Mouse (Mus musculus) left cerebral cortex, postnatal 10 days (tissue): ENCODE measurements at regions not wholly inside any gene's neighbourhood (a gene's known extent, or its start where the extent isn't known, plus 50 kb on each side); places are given as distances from the start of the nearest gene placed in this dataset.

Source experiments
- DNase-seq, 2 experiments: peaks; one replicate each; pipeline ENCODE4 v3.0.0; 2021 to 2022; ENCODE audit warnings: low spot score in 2 of 2, mixed read lengths in 1 of 2; ENCODE audit errors: extremely low spot score in 1 of 2
- intact Hi-C: fragments of 180-260 bp; cut with DNase I; formaldehyde crosslinking; loops from one replicate; pipeline ENCODE4 v1.15.1; 2025

- intact Hi-C loops = no loop called here
- DNase-seq = no peak
These were observed 183.6 kb upstream of the Thbs1 start for GRCm38 (mm10) chr2:117928062-117928461.

DNA sequence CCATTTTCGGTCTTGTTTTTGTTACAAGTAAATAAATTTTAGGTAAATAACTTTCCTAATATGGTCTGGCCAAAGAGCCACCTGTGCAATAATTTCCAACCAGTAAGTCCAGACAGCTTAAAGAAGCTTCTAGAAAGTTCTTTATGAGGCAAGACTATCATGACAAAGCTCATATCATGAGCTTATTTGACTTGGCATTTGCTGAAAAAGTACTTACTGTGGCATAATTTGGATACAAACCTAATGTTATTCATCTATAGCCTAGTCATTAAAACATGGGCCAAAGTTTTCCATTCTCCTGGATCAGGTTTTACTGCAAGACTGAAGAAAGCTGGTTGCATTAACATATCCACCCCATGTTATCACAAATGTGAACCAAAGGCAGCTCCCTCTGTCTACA lies 182.1 kb upstream of the Thbs1 start:
- intact Hi-C loops = no loop called here
- no peak for DNase-seq

DNA sequence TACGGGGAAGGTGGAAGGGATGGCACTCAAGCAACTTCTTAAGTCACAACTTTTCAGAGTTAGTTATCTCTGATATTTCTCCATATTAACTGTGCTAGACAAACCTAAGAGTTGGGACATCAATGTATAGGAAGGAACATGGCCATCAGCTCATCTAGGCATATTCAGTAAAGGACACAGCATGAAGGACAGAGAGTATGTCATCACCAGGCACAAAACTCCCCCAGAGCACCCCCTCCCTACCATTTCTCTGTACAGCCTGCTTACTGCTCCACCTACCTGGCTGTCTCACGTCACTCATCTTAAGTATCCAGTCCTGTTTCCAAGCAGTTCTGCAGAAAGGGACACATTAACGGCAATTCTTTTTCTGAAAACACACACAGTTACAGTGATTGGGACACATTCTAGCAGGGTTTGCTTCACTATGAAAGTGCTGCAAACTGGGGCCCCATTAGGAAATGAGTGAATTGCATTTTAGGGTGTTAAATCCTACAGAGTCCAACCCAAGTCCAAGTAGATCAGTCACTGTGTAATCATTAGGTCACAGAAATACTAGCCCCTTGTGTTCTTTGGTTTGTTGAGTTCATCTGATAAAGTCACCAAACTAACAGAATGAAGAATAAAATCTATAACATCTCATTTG lies 180.7 kb upstream of the Thbs1 start:
- no peak for DNase-seq
- intact Hi-C loops = no loop called here

GRCm38 (mm10) chr2:117936590-117936989 lies 175.1 kb upstream of the Thbs1 start:
- no peak for DNase-seq
- intact Hi-C loops = no loop called here

DNA sequence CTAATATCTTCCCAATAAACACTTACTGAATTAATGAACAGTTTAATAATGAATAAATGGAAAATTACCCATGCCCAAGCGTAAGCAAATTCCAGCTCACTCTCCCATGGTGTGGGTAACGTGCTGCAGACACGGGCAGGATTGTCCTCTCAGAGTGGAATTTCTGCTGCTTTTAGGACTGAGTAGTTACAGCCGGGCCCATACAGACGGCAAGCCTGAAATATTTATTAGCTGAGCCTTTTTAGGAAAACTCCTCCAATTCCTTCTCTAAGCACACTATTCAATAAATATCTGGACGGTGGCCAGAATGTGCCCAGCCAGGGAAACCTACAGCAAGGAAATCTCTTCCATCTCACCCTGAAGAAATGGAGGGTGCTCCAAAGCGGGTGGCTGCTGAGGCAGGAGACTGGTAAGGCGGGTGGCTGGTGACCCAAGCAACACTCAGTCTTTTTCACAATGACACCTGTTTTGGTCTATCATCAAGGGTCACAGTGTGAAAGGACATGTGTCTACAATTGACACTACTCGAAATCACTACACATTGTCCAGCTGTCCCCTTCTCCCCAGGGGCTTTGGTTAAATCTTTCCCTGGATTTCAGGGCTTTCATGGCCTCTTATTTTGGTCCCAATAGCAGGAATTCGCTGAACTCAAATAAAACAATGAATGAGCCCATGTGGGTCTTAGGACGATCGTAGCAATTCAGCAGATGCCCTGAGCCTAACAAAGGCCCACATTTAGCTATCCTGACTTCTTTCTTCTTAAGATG lies 173.2 kb upstream of the Thbs1 start:
- intact Hi-C loops = no loop called here
- no peak for DNase-seq

DNA sequence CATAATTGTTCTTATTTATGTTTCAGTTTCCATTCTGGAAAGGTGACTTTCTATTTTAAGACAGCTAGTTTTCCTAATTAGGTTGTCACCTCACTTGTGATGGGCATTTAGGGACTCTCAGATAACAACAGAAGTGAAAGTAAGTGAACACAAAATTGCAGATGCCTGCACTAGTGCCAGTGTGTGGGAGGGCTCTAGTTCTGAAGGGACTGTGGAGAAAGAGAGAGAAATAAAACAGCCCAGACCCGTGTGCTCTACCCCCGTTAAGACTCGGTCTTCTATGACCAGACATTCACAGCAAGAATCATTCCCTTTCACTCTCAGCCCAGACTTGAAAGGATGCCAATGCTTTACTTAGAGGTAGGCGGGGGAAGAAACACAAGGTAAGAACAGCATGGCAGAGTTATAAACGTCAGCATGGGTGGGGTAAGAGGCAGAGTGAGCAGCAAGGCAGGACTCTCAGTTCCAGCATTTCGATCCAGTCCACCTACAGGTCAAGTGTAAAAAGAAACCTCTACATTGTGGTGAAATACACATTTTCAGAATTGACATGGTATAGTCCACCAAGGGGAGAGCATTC lies 170.1 kb upstream of the Thbs1 start:
- no peak for DNase-seq
- intact Hi-C loops = no loop called here

GRCm38 (mm10) chr2:117943666-117944065 lies 168.0 kb upstream of the Thbs1 start:
- intact Hi-C loops = no loop called here

GRCm38 (mm10) chr2:117944325-117944724 lies 167.4 kb upstream of the Thbs1 start:
- intact Hi-C loops = no loop called here

More at GRCm38 (mm10) chr2:117943666-117944065, 168.0 kb upstream of the Thbs1 start:
- no peak for DNase-seq

GRCm38 (mm10) chr2:117944942-117945341 lies 166.7 kb upstream of the Thbs1 start:
- no peak for DNase-seq
- intact Hi-C loops = no loop called here

More at GRCm38 (mm10) chr2:117944325-117944724, 167.4 kb upstream of the Thbs1 start:
- no peak for DNase-seq

DNA sequence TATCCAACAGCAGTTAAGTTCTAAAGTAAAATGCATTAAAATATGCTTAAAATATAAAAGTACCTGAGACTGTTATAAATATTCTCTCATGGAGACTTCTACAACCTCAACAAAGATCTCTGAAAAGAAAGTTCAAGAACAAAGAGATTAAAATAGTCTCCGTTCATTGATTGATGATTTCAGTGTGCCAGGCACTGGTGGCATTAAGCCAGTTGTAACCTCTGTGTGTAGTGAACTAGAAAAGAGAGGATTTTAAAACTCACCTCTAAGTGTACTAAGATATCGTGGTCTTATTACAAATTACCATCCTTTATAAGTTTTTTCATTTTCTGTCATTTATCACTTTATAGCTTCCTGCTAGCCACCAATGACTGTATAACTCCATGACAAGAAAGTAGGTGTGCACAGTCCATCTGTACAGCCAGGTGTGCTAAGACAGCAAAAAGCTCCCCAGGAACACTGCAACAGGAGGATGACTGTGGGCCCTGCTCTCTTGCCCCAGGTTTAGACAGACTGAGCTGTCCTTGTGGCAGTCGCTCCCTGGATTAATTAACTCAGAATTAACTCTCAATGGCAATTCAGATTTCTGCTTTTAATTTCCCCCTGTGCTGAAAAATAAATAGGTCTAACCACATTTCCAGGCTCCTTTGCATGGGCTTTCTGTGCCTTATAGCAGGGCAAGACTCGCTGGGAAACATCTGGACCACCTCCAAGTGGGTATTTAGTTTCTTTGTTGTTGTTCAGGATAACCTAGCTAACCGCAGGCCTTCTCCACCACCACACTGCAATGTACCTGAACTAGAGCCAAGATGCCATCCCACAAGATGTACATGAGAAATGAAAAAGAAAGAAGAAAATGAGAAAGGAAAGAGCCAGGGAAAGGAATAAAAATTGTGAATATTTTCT lies 161.0 kb upstream of the Thbs1 start:
- DNase-seq = no peak
- intact Hi-C loops = no loop called here

DNA sequence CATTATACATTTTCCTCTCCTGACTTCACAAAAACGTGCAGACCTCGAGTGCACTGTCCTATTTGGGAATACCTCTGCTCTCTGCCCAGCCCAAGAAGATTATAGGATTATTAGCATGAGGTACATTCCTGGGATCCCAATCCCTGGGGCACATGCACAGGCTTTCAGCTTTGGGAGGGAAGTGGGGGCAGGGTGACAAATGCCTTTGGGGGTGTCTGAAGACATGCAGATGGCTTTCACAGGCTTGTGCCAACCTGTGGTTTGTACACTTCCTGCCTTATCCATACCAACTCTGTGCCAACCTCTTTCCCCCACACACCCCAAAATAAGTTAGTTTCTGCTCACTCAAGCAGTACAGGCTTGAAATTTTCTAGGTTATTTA lies 160.3 kb upstream of the Thbs1 start:
- DNase-seq = no peak
- intact Hi-C loops = no loop called here

- intact Hi-C loops = no loop called here
- DNase-seq = no peak
These were observed 152.9 kb upstream of the Thbs1 start for GRCm38 (mm10) chr2:117958737-117959136.

DNA sequence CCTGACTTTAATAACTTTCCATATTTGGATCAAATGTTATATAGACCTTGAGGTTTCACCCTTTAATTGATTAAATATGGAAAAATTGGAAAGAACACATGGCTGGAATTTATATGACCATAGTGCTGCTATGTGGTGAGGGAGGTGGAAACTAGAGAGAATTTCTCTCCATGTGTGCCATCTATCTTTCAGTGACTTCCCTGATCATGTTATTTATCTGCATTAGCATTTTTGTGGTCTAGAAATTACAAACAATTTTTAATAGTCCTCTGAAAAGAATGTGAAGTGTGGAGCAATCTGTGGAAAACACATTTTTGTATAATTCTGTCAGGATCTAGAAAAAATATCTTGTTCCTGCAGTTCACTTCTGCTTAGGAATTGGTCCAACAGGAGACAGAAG lies 152.2 kb upstream of the Thbs1 start:
- no peak for DNase-seq
- intact Hi-C loops = no loop called here

- DNase-seq = no peak
- intact Hi-C loops = no loop called here
These were observed 149.1 kb upstream of the Thbs1 start for GRCm38 (mm10) chr2:117962531-117962930.

GRCm38 (mm10) chr2:117963526-117963925 lies 148.2 kb upstream of the Thbs1 start:
- DNase-seq = no peak
- intact Hi-C loops = no loop called here

DNA sequence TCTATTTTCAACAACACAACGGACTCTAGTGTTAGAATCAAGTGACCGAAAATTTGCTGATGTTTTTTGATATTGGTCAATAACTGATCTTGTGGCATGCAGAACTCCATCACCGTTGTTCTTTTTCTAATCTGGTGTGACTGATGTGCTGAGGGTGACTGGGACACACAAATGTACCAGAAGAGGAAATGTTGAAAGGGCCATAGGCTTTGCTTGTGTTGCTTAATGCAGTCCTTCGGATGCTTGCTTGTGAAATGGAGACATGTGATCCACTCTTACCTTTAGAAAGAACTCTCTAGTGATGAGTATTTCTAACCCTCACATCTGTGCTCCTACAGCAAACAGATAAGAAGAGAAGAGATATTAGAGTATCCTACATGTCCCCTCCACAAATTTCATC lies 145.9 kb upstream of the Thbs1 start:
- no peak for DNase-seq
- intact Hi-C loops = no loop called here

GRCm38 (mm10) chr2:117968731-117969130 lies 142.9 kb upstream of the Thbs1 start:
- intact Hi-C loops = no loop called here
- no peak for DNase-seq

DNA sequence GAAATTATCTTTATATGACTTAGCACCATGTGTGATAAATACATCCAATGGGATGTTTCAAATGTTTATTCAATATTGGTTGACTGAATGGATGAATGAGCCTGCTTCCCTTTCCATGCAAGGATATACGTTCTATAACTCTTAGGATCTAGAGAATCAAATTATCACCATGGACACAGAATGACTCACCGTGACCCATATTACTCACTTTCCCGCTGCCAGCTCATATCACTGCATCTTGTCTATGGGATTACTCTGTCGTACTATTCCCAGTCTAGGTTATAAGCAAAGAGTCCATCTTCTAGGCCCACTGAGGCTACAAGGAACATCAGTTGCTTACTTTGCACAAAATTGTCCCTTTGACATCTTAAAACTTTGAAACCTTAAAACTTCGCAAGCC lies 141.0 kb upstream of the Thbs1 start:
- intact Hi-C loops = no loop called here

GRCm38 (mm10) chr2:117977033-117977432 lies 134.6 kb upstream of the Thbs1 start:
- intact Hi-C loops = no loop called here
- DNase-seq = no peak

More for the DNA sequence above, 141.0 kb upstream of the Thbs1 start:
- no peak for DNase-seq
